Mouse (Mus musculus) embryonic fibroblast, embryonic 13.5 days (primary cell): ENCODE results near the gene Pitpnm2. TPM values are rescaled to one million over a fixed set of nuclear protein-coding genes. Genes with fewer than 3 reads are reported as not detected.
A peak's percentile ranks its signal among the peaks of the same experiment; 100 is the strongest.

Experiments used
- H3K27ac ChIP-seq: 2 replicates; pipeline ENCODE4 v1.5.1; 2012; ENCODE audit warnings: low read length, control low read depth, inconsistent platforms; ENCODE audit not compliant: insufficient read depth
- H3K4me1 ChIP-seq: 2 replicates; pipeline ENCODE4 v1.6.1; 2011; ENCODE audit warnings: low read length; ENCODE audit not compliant: control insufficient read depth, insufficient read depth
- H3K4me3 ChIP-seq: 2 replicates; pipeline ENCODE4 v1.5.1; 2011; ENCODE audit warnings: mild to moderate bottlenecking, control low read depth, low read length; ENCODE audit not compliant: insufficient read depth
- CTCF ChIP-seq: IDR thresholded peaks from 2 replicates; pipeline ENCODE4 v1.5.1; 2011; ENCODE audit warnings: mild to moderate bottlenecking, control low read depth, low read length, moderate library complexity, borderline replicate concordance; ENCODE audit not compliant: insufficient read depth
- POLR2A ChIP-seq: IDR thresholded peaks from 2 replicates; pipeline ENCODE4 v1.6.1; 2011; ENCODE audit warnings: low read depth, mild to moderate bottlenecking, control low read depth, low read length, moderate library complexity
- polyA plus RNA-seq: library from polyadenylated mRNA; stranded (reverse); fragments of >200 nt; gene quantifications from 2 replicates; pipeline ENCODE4 v1.2.4, GENCODE M21; 2011; ENCODE audit warnings: low read depth; ENCODE audit not compliant: missing spikeins, insufficient read length

Gene Pitpnm2
- polyA plus RNA-seq, 1 experiment: 22.7 TPM

DNA sequence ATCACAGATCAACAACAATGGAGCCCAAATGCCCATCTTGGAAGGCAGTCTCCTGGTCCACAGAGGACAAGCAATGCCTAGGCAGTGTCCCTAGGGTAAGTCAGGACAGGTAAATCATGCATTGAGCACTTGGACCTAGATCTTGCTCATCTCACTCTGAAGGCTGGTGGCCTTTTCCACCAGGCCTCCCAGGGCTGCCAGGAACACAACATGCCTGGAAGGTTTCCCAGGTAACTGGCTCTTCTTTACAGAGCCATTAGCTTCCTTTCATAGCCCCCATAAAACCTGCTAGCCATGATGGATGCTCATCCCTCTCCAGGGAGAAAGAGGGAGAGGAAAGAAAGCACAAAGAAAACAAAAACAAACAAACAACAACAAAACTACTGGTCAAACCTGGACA lies 82.8 kb downstream of the Pitpnm2 start:
- Histone ChIP-seq H3K27ac (peak overlapping the region; percentile 36; the same call in 1 of the 2 replicates), H3K4me1 (peaks cover 30% of the 10 kb centered on the region), H3K4me3 (no peak overlapping the region)
- no peak for TF ChIP-seq CTCF
- no peak for TF ChIP-seq POLR2A

DNA sequence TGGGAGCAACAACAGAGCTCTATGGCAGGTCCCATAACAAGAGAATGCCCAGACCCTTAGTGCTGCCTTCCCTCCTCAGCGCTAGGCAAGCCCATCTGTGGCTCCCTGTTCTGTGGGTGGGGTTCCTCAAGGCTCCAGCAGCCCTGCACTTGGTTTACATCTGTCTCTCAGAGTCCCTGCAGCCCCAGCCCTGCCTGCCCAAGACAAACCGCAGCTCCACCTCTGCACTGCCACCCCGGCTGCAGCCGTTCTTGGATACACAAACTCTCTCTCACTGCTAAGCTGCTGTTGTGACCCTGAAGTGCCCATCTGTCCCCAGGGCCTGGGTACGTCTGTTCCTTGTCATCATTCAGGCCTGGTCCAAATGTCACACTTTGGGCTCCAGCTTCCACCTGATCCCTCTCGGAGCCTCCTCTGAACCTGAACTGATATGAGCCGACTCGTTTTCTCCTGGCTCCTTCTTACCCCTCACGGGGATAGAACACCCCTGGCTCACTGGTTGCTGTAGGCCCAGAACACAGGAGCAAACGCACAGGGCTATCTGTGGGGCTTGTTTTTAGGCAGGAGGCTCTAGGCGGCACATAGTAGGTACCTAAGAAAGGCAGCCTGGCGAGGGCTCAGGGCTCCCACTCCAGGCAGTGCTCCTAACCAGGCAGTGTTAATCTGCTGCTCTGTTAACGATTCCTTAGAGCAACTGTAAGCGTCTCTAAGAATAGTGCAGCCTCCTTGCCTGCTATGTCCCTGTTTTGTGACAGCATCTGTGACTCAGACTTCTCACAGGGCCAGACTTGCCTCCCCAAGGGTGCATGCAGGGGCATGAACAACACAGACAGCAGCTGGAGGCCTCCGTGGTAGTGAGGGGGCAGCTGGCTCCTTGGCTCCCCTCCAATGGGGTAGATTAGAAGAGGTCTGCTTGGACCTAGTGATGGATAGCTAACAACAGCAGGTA lies 83.7 kb downstream of the Pitpnm2 start:
- Histone ChIP-seq H3K4me3 (no peak overlapping the region), H3K27ac (peak overlapping the region; percentile 39; the same call in 1 of the 2 replicates), H3K4me1 (peaks cover 30% of the 10 kb centered on the region)
- no peak for TF ChIP-seq POLR2A
- TF ChIP-seq CTCF: no peak

- Histone ChIP-seq H3K4me1 (peaks cover 30% of the 10 kb centered on the region), H3K27ac (peak overlapping the region; percentile 32), H3K4me3 (no peak overlapping the region)
- TF ChIP-seq POLR2A (no peak), CTCF (no peak)
Measured at GRCm38 (mm10) chr5:124163445-124163844, 86.1 kb downstream of the Pitpnm2 start.

DNA sequence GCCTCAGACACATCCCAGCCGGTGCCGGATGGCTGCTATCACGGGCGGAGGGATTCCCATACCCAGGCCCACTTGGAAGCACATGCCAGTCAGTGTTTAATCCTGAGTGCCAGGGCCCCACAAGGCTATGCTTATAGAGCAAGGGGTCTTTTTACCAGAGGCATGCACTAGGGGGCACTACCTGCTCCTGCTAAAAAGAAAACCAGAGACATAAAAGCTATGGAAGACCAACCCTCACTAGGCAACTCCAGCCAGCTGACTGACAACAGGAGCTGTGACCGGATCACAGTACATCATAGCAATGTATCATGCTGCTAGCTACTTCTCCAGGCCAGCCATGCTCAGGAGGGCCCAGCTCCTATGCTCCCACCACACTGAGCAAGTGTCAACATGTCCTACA lies 87.0 kb downstream of the Pitpnm2 start:
- peaks cover 28% of the 10 kb centered on the region for H3K4me1 ChIP-seq
- H3K27ac ChIP-seq: no peak overlapping the region
- H3K4me3 ChIP-seq: no peak overlapping the region
- no peak for TF ChIP-seq CTCF
- TF ChIP-seq POLR2A: no peak

GRCm38 (mm10) chr5:124161831-124162230 lies 87.7 kb downstream of the Pitpnm2 start:
- Histone ChIP-seq H3K27ac (no peak overlapping the region), H3K4me1 (peaks cover 28% of the 10 kb centered on the region), H3K4me3 (no peak overlapping the region)
- TF ChIP-seq CTCF (no peak), POLR2A (no peak)

DNA sequence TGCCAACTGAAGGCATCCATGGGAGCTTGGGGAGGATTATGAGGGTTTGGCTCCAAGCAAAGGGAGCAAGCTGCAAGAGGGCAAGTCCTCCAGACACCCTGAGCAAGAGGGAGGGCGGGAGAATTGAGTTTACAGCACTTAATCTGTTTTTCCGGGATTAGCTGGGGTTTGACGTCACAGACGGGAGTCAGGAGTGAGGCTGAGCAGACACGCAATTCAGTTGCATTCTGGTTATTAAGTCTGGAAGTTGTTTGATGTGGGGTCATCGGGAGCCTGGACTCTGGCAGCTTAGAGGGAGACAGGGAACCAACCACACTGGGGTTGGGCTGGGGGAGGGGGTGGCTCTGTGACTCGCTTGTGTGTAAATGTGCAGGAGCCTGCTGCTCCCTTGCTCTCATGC lies 90.1 kb downstream of the Pitpnm2 start:
- Histone ChIP-seq H3K4me3 (no peak overlapping the region), H3K27ac (no peak overlapping the region), H3K4me1 (peaks cover 9% of the 10 kb centered on the region)
- TF ChIP-seq CTCF: no peak
- no peak for TF ChIP-seq POLR2A

GRCm38 (mm10) chr5:124158305-124158704 lies 91.3 kb downstream of the Pitpnm2 start:
- TF ChIP-seq POLR2A: no peak
- TF ChIP-seq CTCF: no peak
- Histone ChIP-seq H3K4me1 (0 out of 2 replicates have a peak, but pooled peaks cover 2% of the 10 kb centered on the region), H3K4me3 (no peak overlapping the region), H3K27ac (no peak overlapping the region)

GRCm38 (mm10) chr5:124155943-124156342 lies 93.6 kb downstream of the Pitpnm2 start:
- no peaks in the 10 kb centered on the region for H3K4me1 ChIP-seq
- no peak overlapping the region for H3K27ac ChIP-seq
- TF ChIP-seq CTCF (no peak), POLR2A (no peak)
- no peak overlapping the region for H3K4me3 ChIP-seq

GRCm38 (mm10) chr5:124152734-124153133 lies 96.8 kb downstream of the Pitpnm2 start:
- H3K4me3 ChIP-seq: no peak overlapping the region
- H3K27ac ChIP-seq: no peak overlapping the region
- no peaks in the 10 kb centered on the region for H3K4me1 ChIP-seq
- TF ChIP-seq CTCF (no peak), POLR2A (no peak)

- TF ChIP-seq CTCF (no peak), POLR2A (no peak)
- no peak overlapping the region for H3K4me3 ChIP-seq
- H3K4me1 ChIP-seq: 0 out of 2 replicates have a peak, but pooled peaks cover under 1% of the 10 kb centered on the region
- H3K27ac ChIP-seq: no peak overlapping the region
Measured at GRCm38 (mm10) chr5:124150895-124151294, 98.7 kb downstream of the Pitpnm2 start.
